Mouse (Mus musculus): Measurements from ENCODE around the gene Trrap.

DNA sequence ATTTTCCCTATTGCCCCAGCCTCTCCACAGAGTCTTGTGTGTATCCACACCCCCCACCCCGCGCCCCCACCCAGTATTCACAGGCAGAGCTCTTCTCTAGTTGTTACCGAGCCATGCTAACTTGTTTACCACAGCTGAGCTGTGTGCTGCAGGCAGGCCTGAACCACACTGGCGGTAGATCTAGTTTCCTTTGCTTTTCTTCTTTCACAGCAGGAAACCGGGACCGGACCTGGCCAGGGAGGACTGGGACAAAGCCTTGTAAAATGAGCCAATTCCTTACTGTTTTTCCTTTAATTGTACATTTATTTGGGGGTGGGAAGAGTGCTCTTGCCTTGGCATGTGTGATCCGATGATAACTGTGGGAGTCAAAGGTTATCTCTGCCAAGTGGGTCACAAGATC lies 101.9 kb downstream of the Trrap start:
- TF ChIP-seq POLR2A (IDR thresholded peaks at IDR 0.05; ENCODE audit: control insufficient read depth, extremely low read depth, insufficient read depth, low read length, poor library complexity): no peak
- no peak for TF ChIP-seq CTCF (IDR thresholded peaks at IDR 0.05; ENCODE audit: borderline replicate concordance, control insufficient read depth, extremely low read depth, insufficient read depth, low read length, poor library complexity)

Measured in thymus, adult 2 months (tissue).